Mouse (Mus musculus): ENCODE data around the gene N4bp1.

The N4bp1 gene

GRCm38 (mm10) chr8:86824735-86825134 lies 60.3 kb downstream of the N4bp1 start:
- DNase-seq (ENCODE audit: low spot score), result no peak

GRCm38 (mm10) chr8:86820756-86821201 lies 64.3 kb downstream of the N4bp1 start:
- DNase-seq (ENCODE audit: low spot score), result peak; percentile 10

GRCm38 (mm10) chr8:86820186-86820755 lies 64.8 kb downstream of the N4bp1 start:
- DNase-seq (ENCODE audit: low spot score), result no peak

GRCm38 (mm10) chr8:86819426-86819825 lies 65.6 kb downstream of the N4bp1 start:
- no peak for DNase-seq (ENCODE audit: low spot score)

- DNase-seq (ENCODE audit: low spot score), result no peak
Observed at GRCm38 (mm10) chr8:86808990-86809960, 75.8 kb downstream of the N4bp1 start.

- DNase-seq (ENCODE audit: low spot score), result peak; percentile 13
Observed at GRCm38 (mm10) chr8:86808239-86808638, 76.8 kb downstream of the N4bp1 start.

- no peak for DNase-seq (ENCODE audit: low spot score)
Observed at GRCm38 (mm10) chr8:86801988-86802387, 83.1 kb downstream of the N4bp1 start.

- no peak for DNase-seq (ENCODE audit: low spot score)
Observed at GRCm38 (mm10) chr8:86800966-86801365, 84.1 kb downstream of the N4bp1 start.

- no peak for DNase-seq (ENCODE audit: low spot score)
Observed at GRCm38 (mm10) chr8:86798141-86798540, 86.9 kb downstream of the N4bp1 start.

GRCm38 (mm10) chr8:86797705-86798104 lies 87.4 kb downstream of the N4bp1 start:
- peak; percentile 81 for DNase-seq (ENCODE audit: low spot score)

- no peak for DNase-seq (ENCODE audit: low spot score)
Observed at GRCm38 (mm10) chr8:86794716-86795115, 90.3 kb downstream of the N4bp1 start.

GRCm38 (mm10) chr8:86791542-86791941 lies 93.5 kb downstream of the N4bp1 start:
- DNase-seq (ENCODE audit: low spot score), result no peak

- DNase-seq (ENCODE audit: low spot score), result no peak
Observed at GRCm38 (mm10) chr8:86789576-86789975, 95.5 kb downstream of the N4bp1 start.

GRCm38 (mm10) chr8:86787891-86788420 lies 97.1 kb downstream of the N4bp1 start:
- no peak for DNase-seq (ENCODE audit: low spot score)

GRCm38 (mm10) chr8:86786498-86786897 lies 98.6 kb downstream of the N4bp1 start:
- no peak for DNase-seq (ENCODE audit: low spot score)

- no peak for DNase-seq (ENCODE audit: low spot score)
Observed at GRCm38 (mm10) chr8:86781094-86781493, 104.0 kb downstream of the N4bp1 start.

- DNase-seq (ENCODE audit: low spot score), result peak; percentile 45
Observed at GRCm38 (mm10) chr8:86779207-86779606, 105.9 kb downstream of the N4bp1 start.

- no peak for DNase-seq (ENCODE audit: low spot score)
Observed at GRCm38 (mm10) chr8:86769945-86770715, 114.9 kb downstream of the N4bp1 start.

GRCm38 (mm10) chr8:86768499-86768898 lies 116.6 kb downstream of the N4bp1 start:
- DNase-seq (ENCODE audit: low spot score), result no peak

GRCm38 (mm10) chr8:86766548-86767211 lies 118.4 kb downstream of the N4bp1 start:
- DNase-seq (ENCODE audit: low spot score), result no peak

- no peak for DNase-seq (ENCODE audit: low spot score)
Observed at GRCm38 (mm10) chr8:86765669-86766068, 119.4 kb downstream of the N4bp1 start.

- DNase-seq (ENCODE audit: low spot score), result peak; percentile 11
Observed at GRCm38 (mm10) chr8:86765155-86765554, 119.9 kb downstream of the N4bp1 start.
